Mouse (Mus musculus): ENCODE measurements around the gene Nr1d1. TPM values are rescaled to one million over a fixed set of nuclear protein-coding genes. Genes with fewer than 3 reads are reported as not detected.

Gene Nr1d1
- total and polyA plus RNA-seq, 3 experiments = 0.17 to 1.4 (median 0.25) TPM

GRCm38 (mm10) chr11:98816706-98817239, 41.6 kb upstream of the Nr1d1 start:
- in situ Hi-C loops (cut with MboI; ENCODE audit: low pct_ligation_motif_present, low pct_unique_long_range_greater_than_20kb, low sequenced_read_pairs) = no loop called here
- H3K4me1 ChIP-seq (ENCODE audit: control insufficient read depth in 1 of 2, insufficient read depth in 2 of 2) = peaks cover 0 to 33% of the 10 kb centered on the region in 2 experiments; a peak in 2 of 4 replicates
- peaks cover 4% of the 10 kb centered on the region for H3K9me3 ChIP-seq (replicated peaks; ENCODE audit: low read length)
- dilution Hi-C loops (cut with MboI; ENCODE audit: extremely low pct_ligation_motif_present, extremely low pct_unique_long_range_greater_than_20kb, low sequenced_read_pairs) = no loop called here
- H3K4me2 ChIP-seq (ENCODE audit: insufficient read depth, low read depth, poor library complexity, severe bottlenecking) = no peak overlapping the region
- no peak overlapping the region for H3K9ac ChIP-seq (ENCODE audit: insufficient read depth, low read depth)
- peaks cover 57% of the 10 kb centered on the region for H3K79me2 ChIP-seq (replicated peaks; ENCODE audit: control insufficient read depth, extremely low read depth, insufficient read depth, poor library complexity, severe bottlenecking)
- H3K27ac ChIP-seq (ENCODE audit: insufficient read depth, low read depth) = no peak overlapping the region
- H3K36me3 ChIP-seq (replicated peaks in 1 of 2; ENCODE audit: control insufficient read depth in 1 of 2, insufficient read depth in 1 of 2, low read length in 1 of 2) = peaks cover 51 to 92% of the 10 kb centered on the region in 2 experiments
- H3K4me3 ChIP-seq (replicated peaks in 1 of 3; ENCODE audit: low read depth in 2 of 3, low read length in 2 of 3, poor library complexity in 1 of 3) = no peak overlapping the region
- H3K27me3 ChIP-seq (replicated peaks) = no peaks in the 10 kb centered on the region
- TF ChIP-seq CHD1 (IDR thresholded peaks at IDR 0.05; ENCODE audit: low read depth, low read length) = no peak
- no peak for TF ChIP-seq ZKSCAN1 (IDR thresholded peaks at IDR 0.05; ENCODE audit: borderline replicate concordance, low read depth, low read length)
- TF ChIP-seq RCOR1 (conservative IDR thresholded peaks at IDR 0.05; ENCODE audit: low read depth, low read length) = no peak
- TF ChIP-seq MAX (IDR thresholded peaks at IDR 0.05; ENCODE audit: low read length) = no peak
- TF ChIP-seq ELF1 (IDR thresholded peaks at IDR 0.05; ENCODE audit: low read depth, low read length) = no peak
- TF ChIP-seq ETS1 (conservative IDR thresholded peaks at IDR 0.05; ENCODE audit: low read depth, low read length) = no peak
- TF ChIP-seq MEF2A (IDR thresholded peaks at IDR 0.05; ENCODE audit: borderline replicate concordance, low read depth, low read length) = no peak
- no peak for TF ChIP-seq ZNF384 (IDR thresholded peaks at IDR 0.05; ENCODE audit: low read depth, low read length)
- TF ChIP-seq CTCF (conservative IDR thresholded peaks at IDR 0.05 in 1 of 2, IDR thresholded peaks at IDR 0.05 in 1 of 2; ENCODE audit: low read depth in 2 of 2, low read length in 2 of 2) = no peak
- no peak for TF ChIP-seq SIN3A (IDR thresholded peaks at IDR 0.05; ENCODE audit: low read length)
- no peak for TF ChIP-seq NRF1 (IDR thresholded peaks at IDR 0.05; ENCODE audit: low read depth, low read length)
- TF ChIP-seq JUN (IDR thresholded peaks at IDR 0.05; ENCODE audit: insufficient read depth, low read depth, low read length) = no peak
- no peak for TF ChIP-seq PAX5 (IDR thresholded peaks at IDR 0.05; ENCODE audit: low read length)
- no peak for DNase-seq (ENCODE audit: extremely low read depth)

DNA sequence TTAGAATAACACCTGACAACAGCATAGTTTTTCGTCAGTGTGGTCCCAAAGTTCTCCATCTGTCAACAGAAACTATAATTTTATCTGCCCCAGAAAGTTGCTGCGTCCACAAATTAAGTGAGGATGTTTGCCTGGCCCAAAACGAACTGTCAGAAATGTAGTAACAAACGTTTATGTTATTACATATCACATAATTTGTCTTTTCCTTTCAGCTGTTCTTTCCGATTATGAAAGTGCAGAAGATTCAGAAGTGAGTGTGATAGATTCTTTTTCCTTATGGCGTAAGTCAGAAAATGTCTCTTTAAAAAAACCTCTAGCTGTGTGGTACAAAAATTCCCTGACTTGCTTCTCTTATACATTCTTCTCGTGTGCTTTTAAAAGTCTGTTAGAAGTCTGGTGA, 35.6 kb upstream of the Nr1d1 start:
- H3K79me2 ChIP-seq (replicated peaks; ENCODE audit: control insufficient read depth, extremely low read depth, insufficient read depth, poor library complexity, severe bottlenecking) = peaks cover 49% of the 10 kb centered on the region
- TF ChIP-seq MAFK (IDR thresholded peaks at IDR 0.05; ENCODE audit: insufficient replicate concordance, low read length) (no peak), MAX (IDR thresholded peaks at IDR 0.05; ENCODE audit: low read length) (0 out of 2 replicates have a peak, but pooled peaks have one; percentile 27), TCF12 (IDR thresholded peaks at IDR 0.05; ENCODE audit: low read depth, low read length) (0 out of 2 replicates have a peak, but pooled peaks have one; percentile 17), NRF1 (IDR thresholded peaks at IDR 0.05; ENCODE audit: low read depth, low read length) (no peak), RCOR1 (conservative IDR thresholded peaks at IDR 0.05; ENCODE audit: low read depth, low read length) (no peak), EP300 (IDR thresholded peaks at IDR 0.05; ENCODE audit: low read length) (0 out of 2 replicates have a peak, but pooled peaks have one; percentile 34)
- in situ Hi-C loops (cut with MboI; ENCODE audit: low pct_ligation_motif_present, low pct_unique_long_range_greater_than_20kb, low sequenced_read_pairs) = no loop called here
- H3K4me1 ChIP-seq (ENCODE audit: control insufficient read depth in 1 of 2, insufficient read depth in 2 of 2) = peaks cover 2 to 67% of the 10 kb centered on the region in 2 experiments; a peak in 3 of 4 replicates
- no peaks in the 10 kb centered on the region for H3K27me3 ChIP-seq (replicated peaks)
- peak overlapping the region; percentile 88; the same call in 1 of the 2 replicates for H3K27ac ChIP-seq (ENCODE audit: insufficient read depth, low read depth)
- H3K4me2 ChIP-seq (ENCODE audit: insufficient read depth, low read depth, poor library complexity, severe bottlenecking) = peak overlapping the region; percentile 95
- no peaks in the 10 kb centered on the region for H3K9me3 ChIP-seq (replicated peaks; ENCODE audit: low read length)
- peak overlapping the region; percentile 97 for H3K9ac ChIP-seq (ENCODE audit: insufficient read depth, low read depth)
- peak overlapping the region; percentile 75 to 87 (median 84) for H3K4me3 ChIP-seq (replicated peaks in 1 of 3; ENCODE audit: low read depth in 2 of 3, low read length in 2 of 3, poor library complexity in 1 of 3)
- peaks cover 29 to 70% of the 10 kb centered on the region in 2 experiments for H3K36me3 ChIP-seq (replicated peaks in 1 of 2; ENCODE audit: control insufficient read depth in 1 of 2, insufficient read depth in 1 of 2, low read length in 1 of 2)
- dilution Hi-C loops (cut with MboI; ENCODE audit: extremely low pct_ligation_motif_present, extremely low pct_unique_long_range_greater_than_20kb, low sequenced_read_pairs) = no loop called here
- DNase-seq (ENCODE audit: extremely low read depth) = no peak
